Mouse (Mus musculus) liver, embryonic 15.5 days (tissue): Measurements from ENCODE around the gene Utp20. TPM values are rescaled to one million over a fixed set of nuclear protein-coding genes. Genes with fewer than 3 reads are reported as not detected.
A peak's percentile ranks its signal among the peaks of the same experiment; 100 is the strongest.
"Not testable (repeated sequence)": the region's sequence is repeated elsewhere in the genome, so short reads cannot be mapped to it uniquely, and the experiment has no call there.

Experiments used
- ATAC-seq: fragments of 200-750 bp; cut with Nextera tagmentation; 2 replicates; pipeline ENCODE4 v1.8.0; 2017; ENCODE audit warnings: moderate number of reproducible peaks, mild to moderate bottlenecking, moderate library complexity; ENCODE audit not compliant: insufficient read depth
- H3K27ac ChIP-seq: fragments of 300-500 bp; sonication (generic); replicated peaks from 2 replicates; pipeline ENCODE4 v1.5.1; 2015; ENCODE audit warnings: mild to moderate bottlenecking, inconsistent platforms
- H3K27me3 ChIP-seq: fragments of 300-500 bp; sonication (generic); 2 replicates; pipeline ENCODE4 v1.6.1; 2015; ENCODE audit warnings: mild to moderate bottlenecking, inconsistent platforms
- H3K36me3 ChIP-seq: fragments of 300-500 bp; sonication (generic); replicated peaks from 2 replicates; pipeline ENCODE4 v1.6.1; 2015; ENCODE audit warnings: moderate library complexity, mild to moderate bottlenecking, inconsistent platforms
- H3K4me1 ChIP-seq: fragments of 300-500 bp; sonication (generic); replicated peaks from 2 replicates; pipeline ENCODE4 v1.6.1; 2015; ENCODE audit warnings: inconsistent platforms
- H3K4me2 ChIP-seq: fragments of 300-500 bp; sonication (generic); 2 replicates; pipeline ENCODE4 v1.6.1; 2015; ENCODE audit warnings: moderate library complexity, mild to moderate bottlenecking, inconsistent platforms
- H3K4me3 ChIP-seq: fragments of 300-500 bp; sonication (generic); replicated peaks from 2 replicates; pipeline ENCODE4 v1.5.1; 2015; ENCODE audit warnings: mild to moderate bottlenecking, inconsistent platforms
- H3K9ac ChIP-seq: fragments of 300-500 bp; sonication (generic); 2 replicates; pipeline ENCODE4 v1.6.1; 2015; ENCODE audit warnings: moderate library complexity, mild to moderate bottlenecking, inconsistent platforms
- H3K9me3 ChIP-seq: fragments of 300-500 bp; sonication (generic); replicated peaks from 2 replicates; pipeline ENCODE4 v1.6.1; 2016; ENCODE audit warnings: inconsistent platforms
- WGBS: fragments of 180-500 bp; shearing (Covaris S2); methylation state at CpG from one replicate; pipeline ENCODE4 v1.1.7; 2015; ENCODE audit warnings: mixed read lengths; ENCODE audit not compliant: insufficient replicate concordance; 5-methylcytosine and 5-hydroxymethylcytosine counted together
- polyA plus RNA-seq: library from polyadenylated mRNA; unstranded; fragments of >200 nt; fragmentation: Nextera tagmentation; extraction: Ambion mirVana; gene quantifications from 2 replicates; pipeline ENCODE4 v1.2.1, GENCODE M21; 2015

Gene Utp20
- polyA plus RNA-seq, 1 experiment from 2014 or later, result 5.1 TPM

GRCm38 (mm10) chr10:88740781-88741180, 85.8 kb downstream of the Utp20 start:
- Histone ChIP-seq H3K27ac (no peak overlapping the region), H3K36me3 (peaks cover 64% of the 10 kb centered on the region), H3K9me3 (no peaks in the 10 kb centered on the region), H3K4me3 (no peak overlapping the region), H3K27me3 (no peaks in the 10 kb centered on the region), H3K4me1 (no peaks in the 10 kb centered on the region), H3K4me2 (no peak overlapping the region), H3K9ac (no peak overlapping the region)
- WGBS, result 82% methylated on average over 5 of the region's 5 CpGs
- no peak for ATAC-seq

DNA sequence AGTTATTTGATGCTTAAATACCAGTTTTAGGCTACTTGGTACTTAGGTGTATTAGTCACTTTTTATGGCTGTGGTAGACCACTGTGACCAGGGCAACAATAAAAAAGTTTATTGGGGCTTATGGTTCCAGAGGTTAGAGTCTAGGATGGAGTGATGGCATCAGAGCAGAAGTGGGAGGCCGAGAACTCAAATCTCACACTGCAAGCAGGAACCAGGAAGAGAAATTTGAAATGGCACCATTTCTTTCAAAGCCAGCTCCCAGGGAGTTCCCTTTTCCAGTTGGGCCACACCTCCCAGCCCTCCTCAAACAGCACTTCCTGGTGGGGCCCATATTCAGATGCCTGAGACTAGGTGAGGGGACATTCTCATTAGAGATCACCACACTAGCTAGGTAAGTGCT, 86.8 kb downstream of the Utp20 start:
- no peak for ATAC-seq
- WGBS, result 56% methylated on average over 1 of the region's 1 CpGs

DNA sequence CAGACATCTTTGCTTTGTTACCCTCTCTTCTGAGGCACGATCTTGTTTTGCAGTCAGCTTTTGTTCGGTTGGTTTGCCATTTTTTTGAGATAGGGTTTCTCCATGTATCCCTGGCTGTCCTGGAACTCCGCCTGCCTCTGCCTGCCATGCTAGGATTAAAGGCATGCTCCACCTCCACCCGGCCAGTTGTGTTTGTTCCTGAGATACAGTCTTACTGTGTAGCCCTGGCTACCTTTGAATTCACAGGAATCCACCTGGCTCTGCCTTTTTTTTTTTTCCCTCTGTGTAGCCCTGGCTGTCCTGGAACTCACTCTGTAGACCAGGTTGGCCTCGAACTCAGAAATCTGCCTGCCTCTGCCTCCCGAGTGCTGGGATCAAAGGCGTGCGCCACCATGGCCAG, 87.5 kb downstream of the Utp20 start:
- H3K9me3 ChIP-seq, ATAC-seq, H3K9ac ChIP-seq, H3K4me1 ChIP-seq, H3K27ac ChIP-seq, H3K27me3 ChIP-seq, H3K4me2 ChIP-seq, H3K4me3 ChIP-seq: not testable (repeated sequence)
- WGBS, result 77% methylated on average over 8 of the region's 8 CpGs
- H3K36me3 ChIP-seq, result peaks cover 49% of the 10 kb centered on the region

More for the DNA sequence above, 86.8 kb downstream of the Utp20 start:
- no peaks in the 10 kb centered on the region for H3K4me1 ChIP-seq
- no peak overlapping the region for H3K9ac ChIP-seq
- no peaks in the 10 kb centered on the region for H3K27me3 ChIP-seq
- H3K4me2 ChIP-seq, result no peak overlapping the region
- H3K9me3 ChIP-seq, result no peaks in the 10 kb centered on the region
- H3K36me3 ChIP-seq, result peaks cover 57% of the 10 kb centered on the region
- no peak overlapping the region for H3K4me3 ChIP-seq
- no peak overlapping the region for H3K27ac ChIP-seq

- Histone ChIP-seq H3K9me3 (no peaks in the 10 kb centered on the region), H3K27me3 (peaks cover 4% of the 10 kb centered on the region; the same call in 1 of the 2 replicates), H3K9ac (peak overlapping the region; percentile 81), H3K4me2 (peak overlapping the region; percentile 86), H3K27ac (peak overlapping the region; percentile 66; the same call in 1 of the 2 replicates), H3K4me3 (peak overlapping the region; percentile 89), H3K4me1 (peaks cover 19% of the 10 kb centered on the region), H3K36me3 (peaks cover 12% of the 10 kb centered on the region)
- ATAC-seq, result peak; percentile 50
- 3% methylated on average over 6 of the region's 6 CpGs for WGBS
These were observed 94.3 kb downstream of the Utp20 start for GRCm38 (mm10) chr10:88732309-88732622.

GRCm38 (mm10) chr10:88731496-88732308, 94.9 kb downstream of the Utp20 start:
- Histone ChIP-seq H3K9ac (peak overlapping the region; percentile 81), H3K27me3 (peaks cover 4% of the 10 kb centered on the region; the same call in 1 of the 2 replicates), H3K27ac (peak overlapping the region; percentile 66), H3K4me2 (peak overlapping the region; percentile 86), H3K4me1 (peaks cover 19% of the 10 kb centered on the region), H3K36me3 (peaks cover 6% of the 10 kb centered on the region), H3K9me3 (no peaks in the 10 kb centered on the region), H3K4me3 (peak overlapping the region; percentile 89)
- ATAC-seq, result peak; percentile 35
- WGBS, result 1% methylated on average over 61 of the region's 61 CpGs

- WGBS, result under 1% methylated on average over 65 of the region's 65 CpGs
- Histone ChIP-seq H3K4me1 (peaks cover 19% of the 10 kb centered on the region), H3K4me3 (peak within 1 kb of the TSS; percentile 89), H3K4me2 (peak within 1 kb of the TSS; percentile 86), H3K9me3 (no peaks in the 10 kb centered on the region), H3K27ac (peak within 1 kb of the TSS; percentile 66), H3K9ac (peak within 1 kb of the TSS; percentile 81), H3K27me3 (peaks cover 4% of the 10 kb centered on the region; the same call in 1 of the 2 replicates), H3K36me3 (no peaks in the 10 kb centered on the region)
- peak; percentile 87 for ATAC-seq
These were observed 95.8 kb downstream of the Utp20 start, which contains the start of gene Arl1 for GRCm38 (mm10) chr10:88730571-88731495. Arl1 (plus strand) TSS chr10:88730858.

- no peak overlapping the region for H3K4me3 ChIP-seq
- peaks cover 4% of the 10 kb centered on the region; the same call in 1 of the 2 replicates for H3K27me3 ChIP-seq
- H3K4me1 ChIP-seq, result peaks cover 18% of the 10 kb centered on the region
- H3K36me3 ChIP-seq, result no peaks in the 10 kb centered on the region
- H3K4me2 ChIP-seq, result no peak overlapping the region
- 54% methylated on average over 8 of the region's 8 CpGs for WGBS
- no peak overlapping the region for H3K9ac ChIP-seq
- H3K27ac ChIP-seq, result no peak overlapping the region
- H3K9me3 ChIP-seq, result no peaks in the 10 kb centered on the region
- ATAC-seq, result no peak
These were observed 98.4 kb downstream of the Utp20 start for GRCm38 (mm10) chr10:88728166-88728565.

- 18% methylated on average over 1 of the region's 1 CpGs for WGBS
- H3K4me2 ChIP-seq, result no peak overlapping the region
- no peaks in the 10 kb centered on the region for H3K9me3 ChIP-seq
- H3K4me3 ChIP-seq, result no peak overlapping the region
- no peak for ATAC-seq
- H3K36me3 ChIP-seq, result no peaks in the 10 kb centered on the region
- peaks cover 9% of the 10 kb centered on the region for H3K4me1 ChIP-seq
- H3K27me3 ChIP-seq, result peaks cover 4% of the 10 kb centered on the region; the same call in 1 of the 2 replicates
- no peak overlapping the region for H3K27ac ChIP-seq
- H3K9ac ChIP-seq, result no peak overlapping the region
These were observed 99.5 kb downstream of the Utp20 start for GRCm38 (mm10) chr10:88727128-88727527.

DNA sequence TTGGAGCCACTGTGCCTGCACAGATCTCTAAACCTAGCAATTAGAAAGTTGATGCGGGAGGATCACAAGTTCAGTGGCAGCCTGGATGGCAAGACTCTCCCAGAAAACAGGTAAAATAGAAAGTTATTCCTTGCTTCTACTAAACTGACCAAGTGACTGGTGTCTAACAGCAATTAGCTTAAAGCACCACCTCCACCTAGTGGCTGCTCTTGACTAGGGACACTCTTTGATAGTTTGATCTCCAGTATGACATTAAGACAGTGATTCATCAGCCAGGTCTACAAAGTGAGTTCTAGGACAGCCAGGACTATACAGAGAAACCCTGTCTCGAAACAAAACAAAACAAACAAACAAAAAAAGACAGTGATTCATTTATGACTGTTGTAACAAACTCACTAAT, 101.3 kb downstream of the Utp20 start:
- H3K27ac ChIP-seq, result no peak overlapping the region
- no peak for ATAC-seq
- H3K9me3 ChIP-seq, result no peaks in the 10 kb centered on the region
- H3K4me1 ChIP-seq, result peaks cover 3% of the 10 kb centered on the region
- no peak overlapping the region for H3K4me3 ChIP-seq
- 41% methylated on average over 2 of the region's 2 CpGs for WGBS
- no peaks in the 10 kb centered on the region for H3K36me3 ChIP-seq
- no peak overlapping the region for H3K9ac ChIP-seq
- H3K4me2 ChIP-seq, result no peak overlapping the region
- peaks cover 4% of the 10 kb centered on the region; the same call in 1 of the 2 replicates for H3K27me3 ChIP-seq

- H3K9ac ChIP-seq, result no peak overlapping the region
- no peaks in the 10 kb centered on the region for H3K4me1 ChIP-seq
- H3K27me3 ChIP-seq, result no peaks in the 10 kb centered on the region
- no peak overlapping the region for H3K27ac ChIP-seq
- no peak for ATAC-seq
- H3K4me3 ChIP-seq, result no peak overlapping the region
- no peaks in the 10 kb centered on the region for H3K36me3 ChIP-seq
- H3K4me2 ChIP-seq, result no peak overlapping the region
- 58% methylated on average over 1 of the region's 1 CpGs for WGBS
- no peaks in the 10 kb centered on the region for H3K9me3 ChIP-seq
These were observed 107.0 kb downstream of the Utp20 start for GRCm38 (mm10) chr10:88719618-88720017.

DNA sequence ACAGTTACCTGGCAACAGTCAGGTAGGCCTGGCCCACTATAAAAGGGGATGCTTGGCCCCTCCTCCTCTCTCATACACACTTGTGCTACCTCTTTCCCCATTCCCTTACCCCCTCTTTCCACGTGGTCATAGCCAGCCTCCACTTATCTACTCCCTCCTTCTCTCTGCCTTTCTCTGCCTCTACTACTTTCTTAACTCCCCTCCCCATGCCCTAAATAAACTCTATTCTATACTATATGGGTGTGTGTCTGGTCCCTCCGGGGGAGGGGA, 108.9 kb downstream of the Utp20 start:
- H3K36me3 ChIP-seq, result no peaks in the 10 kb centered on the region
- H3K27ac ChIP-seq, result no peak overlapping the region
- 32% methylated on average over 2 of the region's 2 CpGs for WGBS
- H3K27me3 ChIP-seq, result no peaks in the 10 kb centered on the region
- no peak overlapping the region for H3K4me2 ChIP-seq
- H3K4me1 ChIP-seq, result no peaks in the 10 kb centered on the region
- ATAC-seq, result no peak
- H3K9me3 ChIP-seq, result no peaks in the 10 kb centered on the region
- no peak overlapping the region for H3K9ac ChIP-seq
- no peak overlapping the region for H3K4me3 ChIP-seq
